Mouse (Mus musculus) heart, adult 8-10 months (tissue): Measurements from ENCODE around the gene Plxnd1. TPM values are rescaled to one million over a fixed set of nuclear protein-coding genes. Genes with fewer than 3 reads are reported as not detected.

Experiments used
- DNase-seq: peaks from one replicate; pipeline ENCODE4 v3.0.0; 2022; ENCODE audit warnings: low spot score
- total RNA-seq, 4 experiments: library from RNA; stranded (reverse); gene quantifications; 2 replicates each; pipeline ENCODE4 v1.2.4; 2022

The Plxnd1 gene
- total RNA-seq = 10 to 100 TPM; 43.8 to 75.7 (median 63.5) TPM

GRCm38 (mm10) chr6:115994877-115995520 lies at the start of gene Plxnd1:
Gene Plxnd1 (minus strand): TSS chr6:115995005.
- DNase-seq = peak; percentile 96

GRCm38 (mm10) chr6:116044039-116044438 lies 49.2 kb upstream of the Plxnd1 start:
- DNase-seq = peak; percentile 28

- no peak for DNase-seq
Measured at GRCm38 (mm10) chr6:116038222-116038621, 43.4 kb upstream of the Plxnd1 start.

- DNase-seq = no peak
Measured at GRCm38 (mm10) chr6:116037281-116037831, 42.6 kb upstream of the Plxnd1 start.

- DNase-seq = no peak
Measured at GRCm38 (mm10) chr6:116036555-116036954, 41.8 kb upstream of the Plxnd1 start.

- no peak for DNase-seq
Measured at GRCm38 (mm10) chr6:116031052-116031451, 36.2 kb upstream of the Plxnd1 start.

- no peak for DNase-seq
Measured at GRCm38 (mm10) chr6:116024666-116025065, 29.9 kb upstream of the Plxnd1 start.

GRCm38 (mm10) chr6:116021961-116022485 lies 27.2 kb upstream of the Plxnd1 start:
- no peak for DNase-seq

- no peak for DNase-seq
Measured at GRCm38 (mm10) chr6:116015902-116016301, 21.1 kb upstream of the Plxnd1 start.

- no peak for DNase-seq
Measured at GRCm38 (mm10) chr6:116014111-116014510, 19.3 kb upstream of the Plxnd1 start.

GRCm38 (mm10) chr6:116013687-116014086 lies 18.9 kb upstream of the Plxnd1 start:
- no peak for DNase-seq

GRCm38 (mm10) chr6:116010541-116010940 lies 15.7 kb upstream of the Plxnd1 start:
- DNase-seq = peak; percentile 90

GRCm38 (mm10) chr6:116009426-116009825 lies 14.6 kb upstream of the Plxnd1 start:
- no peak for DNase-seq

GRCm38 (mm10) chr6:116007561-116008173 lies 12.9 kb upstream of the Plxnd1 start:
- DNase-seq = peak; percentile 76

GRCm38 (mm10) chr6:116006731-116007130 lies 11.9 kb upstream of the Plxnd1 start:
- DNase-seq = peak; percentile 89

GRCm38 (mm10) chr6:116005959-116006288 lies 11.1 kb upstream of the Plxnd1 start:
- peak; percentile 21 for DNase-seq

- no peak for DNase-seq
Measured at GRCm38 (mm10) chr6:116005275-116005958, 10.6 kb upstream of the Plxnd1 start.

GRCm38 (mm10) chr6:116004716-116005115 lies 9.9 kb upstream of the Plxnd1 start:
- no peak for DNase-seq

GRCm38 (mm10) chr6:116004069-116004468 lies 9.3 kb upstream of the Plxnd1 start:
- DNase-seq = no peak

GRCm38 (mm10) chr6:116003516-116003915 lies 8.7 kb upstream of the Plxnd1 start:
- DNase-seq = no peak

- no peak for DNase-seq
Measured at GRCm38 (mm10) chr6:116002311-116003104, 7.7 kb upstream of the Plxnd1 start.

GRCm38 (mm10) chr6:116000851-116001250 lies 6.0 kb upstream of the Plxnd1 start:
- no peak for DNase-seq
